24 mouse cellular contexts compared by ENCODE assay signal in the genomic region with DNA sequence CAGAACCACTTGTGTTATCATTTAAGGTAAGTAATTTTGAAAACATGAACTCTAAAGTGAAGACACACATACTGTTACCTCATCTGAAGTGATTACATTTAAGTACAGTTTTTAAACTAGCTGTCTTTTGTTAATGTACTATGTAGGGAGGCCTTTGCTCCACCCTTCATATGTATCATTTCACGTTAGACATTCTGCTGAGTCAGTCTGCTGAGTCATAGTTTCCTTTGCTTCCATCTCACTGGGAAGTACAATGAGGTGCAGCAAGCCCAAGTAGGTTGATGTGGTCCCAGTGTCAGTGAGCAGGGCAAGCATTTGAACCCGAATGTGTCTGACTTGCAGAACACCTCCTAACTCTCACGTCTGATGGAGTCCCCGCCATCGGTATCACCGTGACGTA.
DNase-seq lines count a peak whose midpoint lies in the region; ATAC-seq and TF ChIP-seq lines count a peak whose summit lies in the region.
"Had no signal": no experiment of that assay in that cellular context is flagged by ENCODE, and none has a peak within 500 bp of the region (broad histone marks: within the 10 kb centered on the region; RNA-seq: fewer than 3 reads in every experiment).

No protein-coding gene starts in this region.

- H3K4me1 ChIP-seq in limb, embryonic 11.5 days (ENCODE audit: control insufficient read depth, insufficient read depth, low read length): no peaks in the 10 kb centered on the region
- H3K4me1 ChIP-seq in limb, embryonic 10.5 days: peaks cover 13% of the 10 kb centered on the region
- no peaks in the 10 kb centered on the region for H3K4me1 ChIP-seq in ES-E14 (ENCODE audit: control insufficient read depth in 2 of 2, insufficient read depth in 2 of 2, low read length in 2 of 2, poor library complexity in 1 of 2)
- H3K4me1 ChIP-seq in liver, embryonic 14.5 days (replicated peaks; ENCODE audit: control insufficient read depth in 2 of 2, insufficient read depth in 2 of 2, low read length in 1 of 2): peaks cover 0 to 5% of the 10 kb centered on the region in 2 experiments; a peak in 2 of 4 replicates
- H3K4me1 ChIP-seq: forebrain, embryonic 13.5 days; liver, embryonic 15.5 days; neural tube, embryonic 15.5 days had no signal

- ATAC-seq in limb, embryonic 11.5 days (ENCODE audit: insufficient number of reproducible peaks, low FRiP score, low TSS enrichment, low read depth): no peak
- ATAC-seq in liver, embryonic 14.5 days (ENCODE audit: insufficient read depth): peak; percentile 80
- ATAC-seq: forebrain, embryonic 13.5 days; inflammation-experienced regulatory T-cells, adult 6 months; midbrain, embryonic 16.5 days had no signal

- no peaks in the 10 kb centered on the region for H3K36me3 ChIP-seq in limb, embryonic 11.5 days (ENCODE audit: control insufficient read depth, insufficient read depth, low read length)
- no peaks in the 10 kb centered on the region for H3K36me3 ChIP-seq in limb, embryonic 10.5 days
- no peaks in the 10 kb centered on the region for H3K36me3 ChIP-seq in ES-E14 (ENCODE audit: control insufficient read depth, insufficient read depth, low read length, poor library complexity, severe bottlenecking)
- H3K36me3 ChIP-seq in liver, embryonic 14.5 days (replicated peaks; ENCODE audit: control insufficient read depth, insufficient read depth, low read depth): no peaks in the 10 kb centered on the region
- H3K36me3 ChIP-seq: embryonic facial prominence, embryonic 10.5 days; liver, embryonic 15.5 days; neural tube, embryonic 15.5 days had no signal

- TF ChIP-seq EP300 in liver, embryonic 14.5 days (IDR thresholded peaks at IDR 0.05; ENCODE audit: low read depth): no peak

- no peak overlapping the region for H3K4me2 ChIP-seq in limb, embryonic 11.5 days (ENCODE audit: low read depth, severe bottlenecking)
- no peak overlapping the region for H3K4me2 ChIP-seq in liver, embryonic 14.5 days (ENCODE audit: low read depth)
- H3K4me2 ChIP-seq: forebrain, embryonic 13.5 days; liver, embryonic 15.5 days; neural tube, embryonic 15.5 days had no signal

- H3K9me3 ChIP-seq in limb, embryonic 11.5 days (ENCODE audit: control insufficient read depth, low read length): no peaks in the 10 kb centered on the region
- H3K9me3 ChIP-seq in limb, embryonic 10.5 days (replicated peaks): no peaks in the 10 kb centered on the region
- H3K9me3 ChIP-seq in ES-E14 (ENCODE audit: control insufficient read depth, insufficient read depth, low read depth, low read length): no peaks in the 10 kb centered on the region
- no peaks in the 10 kb centered on the region for H3K9me3 ChIP-seq in liver, embryonic 14.5 days (ENCODE audit: control insufficient read depth, low read length)
- H3K9me3 ChIP-seq: embryonic facial prominence, embryonic 10.5 days; forebrain, embryonic 13.5 days; liver, embryonic 15.5 days; neural tube, embryonic 15.5 days had no signal

- in situ Hi-C loops in ES-E14 (cut with MboI; ENCODE audit: low sequenced_read_pairs in 2 of 2, unreplicated experiment in 2 of 2): no loop called here

- 95% methylated on average over 7 of the region's 7 CpGs for WGBS in limb, embryonic 11.5 days
- WGBS in limb, embryonic 10.5 days: 91% methylated on average over 7 of the region's 7 CpGs
- WGBS in liver, embryonic 14.5 days (ENCODE audit: insufficient replicate concordance): 75% methylated on average over 7 of the region's 7 CpGs

- H3K27ac ChIP-seq in limb, embryonic 11.5 days (replicated peaks; ENCODE audit: low read depth, low read length): no peak overlapping the region
- H3K27ac ChIP-seq in limb, embryonic 10.5 days: no peak overlapping the region
- H3K27ac ChIP-seq in ES-E14 (ENCODE audit: insufficient read depth, low read depth, low read length, poor library complexity, severe bottlenecking): no peak overlapping the region
- H3K27ac ChIP-seq in liver, embryonic 14.5 days: no peak overlapping the region
- H3K27ac ChIP-seq: embryonic facial prominence, embryonic 10.5 days; forebrain, embryonic 13.5 days; heart, adult 2 months; liver, embryonic 15.5 days; neural tube, embryonic 15.5 days had no signal

- TF ChIP-seq CTCF in liver, embryonic 14.5 days (IDR thresholded peaks at IDR 0.05; ENCODE audit: low read depth): no peak

- peak; percentile 17 for DNase-seq in limb, embryonic 11.5 days (ENCODE audit: low spot score)
- no peak for DNase-seq in limb, embryonic 10.5 days (ENCODE audit: low spot score)
- DNase-seq in ES-E14 (ENCODE audit: low read depth, low spot score): no peak
- peak; percentile 39 for DNase-seq in brain, adult 2 months (ENCODE audit: low read depth, low spot score)
- DNase-seq in liver, embryonic 14.5 days (ENCODE audit: low read depth in 3 of 3, low spot score in 3 of 3): peak; percentile 40 to 52 (median 50)
- DNase-seq in layer of hippocampus, postnatal 14 days (ENCODE audit: low spot score in 2 of 2): no peak
- no peak for DNase-seq in testis, postnatal 14 days (ENCODE audit: low spot score)
- no peak for DNase-seq in testis, postnatal 10 days (ENCODE audit: low spot score)
- DNase-seq: adrenal gland, postnatal 10 days; cerebellum, adult 18-20 months; gastrocnemius, postnatal 14 days; heart, adult 2 months; kidney, adult 2 months; kidney, postnatal 10 days; layer of hippocampus, postnatal 36 days; lung, postnatal 10 days; thymus, adult 18-20 months; thymus, postnatal 4 days had no signal

- H3K4me3 ChIP-seq in limb, embryonic 11.5 days (ENCODE audit: low read depth, low read length): no peak overlapping the region
- H3K4me3 ChIP-seq in limb, embryonic 10.5 days: no peak overlapping the region
- H3K4me3 ChIP-seq in ES-E14 (ENCODE audit: insufficient read depth in 1 of 2, low read depth in 1 of 2, low read length in 2 of 2, poor library complexity in 1 of 2, severe bottlenecking in 1 of 2): no peak overlapping the region
- no peak overlapping the region for H3K4me3 ChIP-seq in liver, embryonic 14.5 days (ENCODE audit: insufficient read depth in 1 of 2, low read depth in 2 of 2, low read length in 2 of 2)
- H3K4me3 ChIP-seq: embryonic facial prominence, embryonic 10.5 days; forebrain, embryonic 13.5 days; heart, adult 2 months; liver, embryonic 15.5 days; neural tube, embryonic 15.5 days had no signal

- no peaks in the 10 kb centered on the region for H3K27me3 ChIP-seq in limb, embryonic 11.5 days (ENCODE audit: control insufficient read depth, insufficient read depth, low read length)
- H3K27me3 ChIP-seq in limb, embryonic 10.5 days (ENCODE audit: low read depth, poor library complexity, severe bottlenecking): no peaks in the 10 kb centered on the region
- no peaks in the 10 kb centered on the region for H3K27me3 ChIP-seq in liver, embryonic 14.5 days (ENCODE audit: control insufficient read depth, insufficient read depth, low read length)
- H3K27me3 ChIP-seq: forebrain, embryonic 13.5 days; liver, embryonic 15.5 days; neural tube, embryonic 15.5 days had no signal

- no peak overlapping the region for H3K9ac ChIP-seq in limb, embryonic 11.5 days (ENCODE audit: low read length)
- H3K9ac ChIP-seq in ES-E14 (ENCODE audit: insufficient read depth, low read depth, low read length, poor library complexity, severe bottlenecking): no peak overlapping the region
- no peak overlapping the region for H3K9ac ChIP-seq in liver, embryonic 14.5 days (replicated peaks)
- H3K9ac ChIP-seq: forebrain, embryonic 13.5 days; liver, embryonic 15.5 days; neural tube, embryonic 15.5 days had no signal

TF ChIP-seq in ES-E14, 5 proteins besides CTCF, POLR2A, EP300 and RAD21:
- TF ChIP-seq HCFC1 (IDR thresholded peaks at IDR 0.05; ENCODE audit: borderline replicate concordance, insufficient read depth, low read length) (no peak), MAFK (IDR thresholded peaks at IDR 0.05; ENCODE audit: insufficient read depth, low read depth, low read length) (peak; percentile 75), CHD2 (IDR thresholded peaks at IDR 0.05; ENCODE audit: low read depth, low read length) (no peak), ZC3H11A (IDR thresholded peaks at IDR 0.05; ENCODE audit: borderline replicate concordance, low read depth, low read length) (no peak), ZNF384 (IDR thresholded peaks at IDR 0.05; ENCODE audit: low read depth, low read length) (no peak)

Comparison
In these comparisons a context has a peak if more than half of its experiments do, and no peak if none do; other contexts are left out.
1. DNase-seq: peak in limb, embryonic 11.5 days (single experiment), brain, adult 2 months (single experiment) and liver, embryonic 14.5 days (3 of 3); none in limb, embryonic 10.5 days (single experiment), ES-E14 (single experiment), layer of hippocampus, postnatal 14 days (0 of 2), testis, postnatal 14 days (single experiment) and testis, postnatal 10 days (single experiment).